Mouse (Mus musculus) small intestine, adult 2 months (tissue): ENCODE measurements around the gene Tbc1d8b.

Source experiments
- CTCF ChIP-seq: fragments of 200-500 bp; IDR thresholded peaks from 2 replicates; pipeline ENCODE4 v1.5.1; 2012; ENCODE audit warnings: low read depth, mild to moderate bottlenecking, control low read depth, inconsistent platforms, low read length, moderate library complexity, mixed read lengths; ENCODE audit not compliant: insufficient replicate concordance, insufficient read length; ENCODE audit errors: extremely low read depth
- POLR2A ChIP-seq: fragments of 200-500 bp; IDR thresholded peaks from 2 replicates; pipeline ENCODE4 v1.6.1; 2012; ENCODE audit warnings: low read depth, mild to moderate bottlenecking, control low read depth, inconsistent platforms, low read length, moderate library complexity

GRCm38 (mm10) chrX:139796037-139796436 is 111.2 kb downstream of the Tbc1d8b start:
- TF ChIP-seq CTCF (no peak), POLR2A (no peak)
